Mouse (Mus musculus) hindbrain, embryonic 16.5 days (tissue): ENCODE data around the gene Zglp1. TPM values are rescaled to one million over a fixed set of nuclear protein-coding genes. Genes with fewer than 3 reads are reported as not detected.

ENCODE experiments used
- ATAC-seq: fragments of 200-750 bp; cut with Nextera tagmentation; 2 replicates; pipeline ENCODE4 v1.8.0; 2017; ENCODE audit warnings: moderate TSS enrichment, moderate library complexity
- H3K27ac ChIP-seq: fragments of 300-500 bp; sonication (generic); 2 replicates; pipeline ENCODE4 v1.5.1; 2014; ENCODE audit warnings: low read depth, mild to moderate bottlenecking, control low read depth, low read length, moderate library complexity
- H3K27me3 ChIP-seq: fragments of 300-500 bp; sonication (generic); replicated peaks from 2 replicates; pipeline ENCODE4 v1.6.1; 2014; ENCODE audit warnings: low read length; ENCODE audit not compliant: control insufficient read depth, insufficient read depth
- H3K36me3 ChIP-seq: fragments of 300-500 bp; sonication (generic); 2 replicates; pipeline ENCODE4 v1.6.1; 2014; ENCODE audit warnings: mild to moderate bottlenecking, low read length, moderate library complexity, mixed read lengths; ENCODE audit not compliant: control insufficient read depth, insufficient read depth
- H3K4me1 ChIP-seq: fragments of 300-500 bp; sonication (generic); 2 replicates; pipeline ENCODE4 v1.6.1; 2014; ENCODE audit warnings: low read depth, low read length; ENCODE audit not compliant: control insufficient read depth, insufficient read depth
- H3K4me2 ChIP-seq: fragments of 300-500 bp; sonication (generic); 2 replicates; pipeline ENCODE4 v1.6.1; 2014; ENCODE audit warnings: mild to moderate bottlenecking, low read length, control low read depth, moderate library complexity
- H3K4me3 ChIP-seq: fragments of 300-500 bp; sonication (generic); 2 replicates; pipeline ENCODE4 v1.5.1; 2014; ENCODE audit warnings: mild to moderate bottlenecking, low read length, control low read depth, moderate library complexity
- H3K9ac ChIP-seq: fragments of 300-500 bp; sonication (generic); 2 replicates; pipeline ENCODE4 v1.6.1; 2014; ENCODE audit warnings: low read depth, mild to moderate bottlenecking, control low read depth, low read length, moderate library complexity
- H3K9me3 ChIP-seq: fragments of 300-500 bp; sonication (generic); 2 replicates; pipeline ENCODE4 v1.6.1; 2014; ENCODE audit warnings: mild to moderate bottlenecking, low read length, moderate library complexity; ENCODE audit not compliant: control insufficient read depth
- WGBS: fragments of 180-500 bp; shearing (Covaris S2); extraction: QIAGEN DNeasy Blood & Tissue Kit; methylation state at CpG from one replicate; pipeline ENCODE4 v1.1.7; 2014; 5-methylcytosine and 5-hydroxymethylcytosine counted together
- microRNA counts: library from miRNA; unstranded; fragments of <30 nt; microRNA quantifications from one replicate; lab custom pipeline; 2016
- microRNA-seq: library from miRNA; unstranded; fragments of <30 nt; microRNA quantifications from one replicate; pipeline ENCODE4, GENCODE M21; 2017
- polyA plus RNA-seq: library from polyadenylated mRNA; unstranded; fragments of >200 nt; fragmentation: Nextera tagmentation; extraction: Ambion mirVana; gene quantifications from 2 replicates; pipeline ENCODE4 v1.2.1, GENCODE M21; 2015

Gene Zglp1
- polyA plus RNA-seq, 1 experiment from 2014 or later = 1.5 TPM

DNA sequence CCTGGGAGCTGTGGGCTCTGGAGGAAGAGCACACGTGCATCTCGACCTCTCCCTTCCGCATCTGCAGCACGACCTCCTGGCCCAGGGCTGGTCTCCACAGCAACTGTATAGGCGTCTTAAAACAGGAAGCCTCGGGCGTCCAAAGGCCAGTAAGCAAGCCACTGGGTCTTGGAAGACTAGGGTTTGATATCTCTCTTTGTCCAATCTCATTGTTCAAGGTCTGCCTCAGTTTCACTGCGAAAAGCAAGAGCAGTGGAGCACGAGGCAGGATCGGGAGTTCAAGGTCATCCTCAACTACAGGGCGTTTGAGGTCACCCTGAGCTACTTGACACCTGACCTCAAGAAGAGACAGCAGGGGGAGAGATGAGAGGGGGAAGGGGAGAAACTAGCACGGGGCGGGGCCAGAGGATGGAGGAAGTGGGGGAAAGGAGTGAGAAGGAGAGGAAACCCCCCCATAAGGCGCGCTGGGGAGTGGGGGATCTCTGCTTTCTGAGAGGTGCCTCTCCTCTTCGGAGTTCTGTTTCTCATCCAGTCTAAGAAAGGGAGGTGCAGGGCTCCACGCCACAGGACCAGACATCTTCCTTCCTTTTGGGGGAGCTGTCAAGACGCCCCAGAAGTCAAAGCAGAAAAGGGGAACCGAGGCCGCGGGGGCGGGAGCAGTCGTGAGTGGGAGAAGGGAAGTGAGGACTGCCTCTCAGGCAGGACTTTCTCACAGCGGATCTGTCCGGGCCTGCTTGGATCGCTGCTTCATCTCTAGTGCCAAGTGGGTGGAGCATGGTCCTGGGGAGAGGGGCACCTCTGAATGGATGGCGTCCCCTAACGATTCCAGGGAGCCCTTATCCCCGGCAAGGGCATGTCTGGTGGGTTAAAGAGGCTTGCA is 52.0 kb downstream of the Zglp1 start:
- Histone ChIP-seq H3K27ac (no peak overlapping the region), H3K9me3 (no peaks in the 10 kb centered on the region), H3K27me3 (peaks cover 39% of the 10 kb centered on the region), H3K36me3 (no peaks in the 10 kb centered on the region), H3K4me1 (no peaks in the 10 kb centered on the region), H3K9ac (peak overlapping the region; percentile 8; the same call in 1 of the 2 replicates), H3K4me2 (peak overlapping the region; percentile 42), H3K4me3 (peak overlapping the region; percentile 19)
- no peak for ATAC-seq
- 3% methylated on average over 29 of the region's 29 CpGs for WGBS

MicroRNAs encoded within 50 kb of the gene (microRNA counts, 519-probe panel; counts per million panel counts)
- microRNA mmu-miR-1900 (lab: Ali Mortazavi, UCI) = 2,680 counts per million, percentile 71 among the panel's probes with 10 or more counts

Small RNA genes within 50 kb of the gene (microRNA-seq; reads per million reads assigned to microRNA genes)
- gene Mir1900 = not detected
- gene Mir7082 = 0.62 reads per million

Other genes starting within 250 kb of the Zglp1 start
- gene Rdh8, start 248.6 kb downstream of the Zglp1 start, polyA plus RNA-seq = not detected in 2 replicates
- 18.1 and 22.6 TPM in 2 replicates for gene A230050P20Rik, start 198.5 kb downstream of the Zglp1 start, polyA plus RNA-seq
- 15.6 and 18.1 TPM in 2 replicates for gene Angptl6, start 187.4 kb downstream of the Zglp1 start, polyA plus RNA-seq
- gene Ppan, start 178.9 kb downstream of the Zglp1 start, polyA plus RNA-seq = 44.4 and 48.0 TPM in 2 replicates
- 243 and 247 TPM in 2 replicates for gene Eif3g, start 168.5 kb downstream of the Zglp1 start, polyA plus RNA-seq
- gene Dnmt1, start 107.2 kb downstream of the Zglp1 start, polyA plus RNA-seq = 49.5 and 64.2 TPM in 2 replicates
- 9.5 and 10.3 TPM in 2 replicates for gene S1pr2, start 90.3 kb downstream of the Zglp1 start, polyA plus RNA-seq
- 112 and 114 TPM in 2 replicates for gene Mrpl4, start 64.4 kb downstream of the Zglp1 start, polyA plus RNA-seq
- gene Icam1, start 51.1 kb downstream of the Zglp1 start, polyA plus RNA-seq = 3.4 and 5.3 TPM in 2 replicates
- gene Icam4, start 37.7 kb downstream of the Zglp1 start, polyA plus RNA-seq = 0.27 and 0.29 TPM in 2 replicates
- gene Icam5, start 35.0 kb downstream of the Zglp1 start, polyA plus RNA-seq = 2.8 and 3.2 TPM in 2 replicates
- gene Gm49373, start 6.0 kb upstream of the Zglp1 start, polyA plus RNA-seq = 1.3 and 2.2 TPM in 2 replicates
- gene Fdx1l, start 6.5 kb upstream of the Zglp1 start, polyA plus RNA-seq = 75.2 and 80.8 TPM in 2 replicates
- 1.3 TPM in 2 replicates for gene Gm38431, start 24.9 kb upstream of the Zglp1 start, polyA plus RNA-seq
- 25.9 and 35.9 TPM in 2 replicates for gene Raver1, start 24.9 kb upstream of the Zglp1 start, polyA plus RNA-seq
- gene Tyk2, start 64.2 kb upstream of the Zglp1 start, polyA plus RNA-seq = 9.5 and 10.5 TPM in 2 replicates
- gene Cdc37, start 82.9 kb upstream of the Zglp1 start, polyA plus RNA-seq = 204 and 211 TPM in 2 replicates
- 47.7 and 50.5 TPM in 2 replicates for gene Pde4a, start 98.6 kb upstream of the Zglp1 start, polyA plus RNA-seq
- gene Keap1, start 172.3 kb upstream of the Zglp1 start, polyA plus RNA-seq = 71.5 and 72.0 TPM in 2 replicates
- 5.5 and 5.7 TPM in 2 replicates for gene S1pr5, start 181.3 kb upstream of the Zglp1 start, polyA plus RNA-seq
- gene Atg4d, start 198.2 kb upstream of the Zglp1 start, polyA plus RNA-seq = 52.6 and 52.8 TPM in 2 replicates
- 14.5 and 16.8 TPM in 2 replicates for gene Kri1, start 220.9 kb upstream of the Zglp1 start, polyA plus RNA-seq
- 121 and 138 TPM in 2 replicates for gene Cdkn2d, start 224.3 kb upstream of the Zglp1 start, polyA plus RNA-seq
- 2.8 and 2.9 TPM in 2 replicates for gene Ap1m2, start 245.2 kb upstream of the Zglp1 start, polyA plus RNA-seq